Mouse (Mus musculus) c-Kit-positive CD71-negative TER-119-negative erythroid progenitor cells, embryonic 14.5 days (primary cell): ENCODE results near the gene Tigar.

ENCODE experiments used
- DNase-seq: peaks from one replicate; pipeline ENCODE4 v3.0.0-alpha.2; 2013; ENCODE audit warnings: low read depth

Tigar gene

DNA sequence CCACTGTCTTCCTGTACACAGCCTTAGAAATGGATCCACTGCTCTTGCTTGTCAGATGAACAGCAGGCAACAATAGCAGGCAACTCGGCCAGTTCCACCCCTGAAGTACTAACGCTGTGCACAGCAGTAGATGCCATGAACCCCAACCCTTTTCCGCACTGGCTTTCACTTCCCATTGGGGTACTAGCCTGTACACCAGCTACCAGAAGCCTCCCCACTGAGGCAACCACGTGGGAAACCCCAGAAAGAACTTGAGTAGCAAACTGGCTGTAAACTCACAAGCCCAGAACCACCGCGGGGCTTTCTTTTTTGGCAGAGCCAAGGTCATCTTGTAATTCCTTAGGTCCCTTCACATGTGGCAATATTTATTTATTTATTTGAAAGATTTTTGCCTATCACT, 27.5 kb downstream of the Tigar start:
- no peak for DNase-seq

DNA sequence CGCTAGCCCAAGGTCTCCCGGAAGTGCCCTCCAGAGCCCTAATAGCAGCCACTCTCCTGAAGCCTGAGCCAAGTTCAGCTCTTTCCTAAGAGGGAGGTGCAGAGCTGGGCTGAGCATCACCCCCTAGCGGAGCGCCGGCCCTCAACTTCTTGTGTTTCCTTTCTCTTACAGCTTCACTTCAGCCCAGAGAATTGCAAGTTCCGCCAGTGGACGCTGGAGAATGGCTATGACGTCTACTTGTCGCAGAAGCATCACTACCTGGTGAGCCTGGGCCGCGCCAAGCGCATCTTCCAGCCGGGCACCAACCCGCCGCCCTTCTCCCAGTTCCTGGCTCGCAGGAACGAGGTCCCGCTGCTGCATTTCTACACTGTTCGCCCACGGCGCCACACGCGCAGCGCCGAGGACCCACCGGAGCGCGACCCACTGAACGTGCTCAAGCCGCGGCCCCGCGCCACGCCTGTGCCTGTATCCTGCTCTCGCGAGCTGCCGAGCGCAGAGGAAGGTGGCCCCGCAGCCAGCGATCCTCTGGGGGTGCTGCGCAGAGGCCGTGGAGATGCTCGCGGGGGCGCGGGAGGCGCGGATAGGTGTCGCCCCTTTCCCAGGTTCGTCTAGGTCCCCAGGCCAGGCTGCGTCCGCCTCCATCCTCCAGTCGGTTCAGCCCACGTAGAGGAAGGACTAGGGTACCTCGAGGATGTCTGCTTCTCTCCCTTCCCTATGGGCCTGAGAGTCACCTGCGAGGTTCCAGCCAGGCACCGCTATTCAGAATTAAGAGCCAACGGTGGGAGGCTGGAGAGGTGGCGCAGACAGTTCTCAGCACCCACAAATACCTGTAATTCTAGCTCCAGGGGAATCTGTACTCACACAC, 29.3 kb downstream of the Tigar start:
- peak; percentile 26 for DNase-seq

DNA sequence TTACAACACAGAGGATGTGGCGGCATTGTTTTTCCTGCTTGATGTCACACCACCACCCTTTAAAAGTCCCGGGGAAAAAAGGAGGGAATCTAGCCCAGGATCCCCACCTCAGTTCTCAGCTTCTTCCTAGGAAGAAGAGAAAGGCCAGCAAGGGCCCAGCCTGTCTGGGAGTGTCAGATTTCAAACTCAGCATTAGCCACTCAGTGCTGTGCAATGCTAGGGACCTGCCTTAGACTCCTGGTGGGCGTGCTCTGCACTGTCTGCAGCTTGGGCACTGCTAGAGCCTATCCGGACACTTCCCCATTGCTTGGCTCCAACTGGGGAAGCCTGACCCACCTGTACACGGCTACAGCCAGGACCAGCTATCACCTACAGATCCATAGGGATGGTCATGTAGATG, 36.5 kb downstream of the Tigar start, which contains the start of gene Fgf23:
Gene Fgf23, plus strand, starts transcription at position 86 of the 400 bp plus-strand sequence.
- DNase-seq = no peak

DNA sequence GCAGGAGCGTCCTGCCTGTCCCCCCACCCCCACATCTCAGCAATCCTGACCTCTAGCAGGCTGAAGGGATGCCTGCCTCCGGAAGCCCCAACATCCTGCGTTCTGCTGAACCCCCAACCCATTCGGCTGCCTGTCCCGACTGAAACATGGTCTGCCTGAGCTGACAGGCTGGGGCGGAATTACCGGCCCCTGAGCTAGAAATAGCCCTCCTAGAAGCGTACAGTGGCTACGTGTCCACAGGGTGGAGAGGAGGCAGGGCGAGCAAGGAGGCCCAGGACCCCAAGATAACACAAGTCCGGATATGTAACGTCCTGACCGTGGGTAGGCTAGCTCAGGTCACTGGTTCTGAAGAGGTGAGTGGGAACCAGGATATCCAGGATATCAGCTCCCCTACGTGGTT, 44.5 kb downstream of the Tigar start:
- no peak for DNase-seq

DNA sequence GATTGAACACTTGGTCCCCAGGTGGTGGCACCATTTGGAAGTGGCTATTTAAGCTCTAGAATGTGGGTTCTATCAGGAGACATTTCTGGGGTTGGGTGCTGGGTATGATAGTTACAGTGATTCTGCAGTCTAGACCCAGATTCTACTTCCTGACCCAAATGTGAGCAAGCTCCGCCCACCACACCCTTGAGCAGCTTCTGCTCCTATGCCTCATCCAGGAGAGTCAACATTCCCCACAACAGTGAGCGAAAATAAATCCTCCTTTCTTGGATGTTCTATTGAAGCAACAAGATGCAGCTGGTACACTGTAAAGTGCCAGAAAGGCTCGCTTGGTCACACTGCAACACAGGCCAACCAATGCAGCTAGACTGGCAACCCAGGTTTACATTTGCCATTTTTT, 45.4 kb downstream of the Tigar start:
- DNase-seq = no peak

DNA sequence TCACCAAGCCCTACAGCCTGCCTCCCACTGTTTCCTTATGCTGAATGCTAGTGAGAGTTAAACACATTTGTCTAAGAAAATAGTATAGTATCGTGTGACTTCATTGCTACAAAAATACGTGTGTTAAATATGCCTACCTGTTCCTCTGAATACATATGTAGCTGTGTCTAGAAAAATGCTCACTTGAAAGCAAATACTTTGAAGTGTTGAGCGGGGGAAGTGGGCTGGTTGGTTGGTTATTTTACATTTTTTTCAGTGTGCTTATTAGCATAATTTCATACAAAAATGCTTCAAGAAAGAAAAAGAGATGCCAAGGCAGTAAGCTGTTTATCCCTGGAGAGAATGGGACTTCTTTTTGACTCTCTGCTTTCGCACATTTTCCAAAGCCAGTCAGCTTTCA, 49.4 kb downstream of the Tigar start:
- DNase-seq = no peak

DNA sequence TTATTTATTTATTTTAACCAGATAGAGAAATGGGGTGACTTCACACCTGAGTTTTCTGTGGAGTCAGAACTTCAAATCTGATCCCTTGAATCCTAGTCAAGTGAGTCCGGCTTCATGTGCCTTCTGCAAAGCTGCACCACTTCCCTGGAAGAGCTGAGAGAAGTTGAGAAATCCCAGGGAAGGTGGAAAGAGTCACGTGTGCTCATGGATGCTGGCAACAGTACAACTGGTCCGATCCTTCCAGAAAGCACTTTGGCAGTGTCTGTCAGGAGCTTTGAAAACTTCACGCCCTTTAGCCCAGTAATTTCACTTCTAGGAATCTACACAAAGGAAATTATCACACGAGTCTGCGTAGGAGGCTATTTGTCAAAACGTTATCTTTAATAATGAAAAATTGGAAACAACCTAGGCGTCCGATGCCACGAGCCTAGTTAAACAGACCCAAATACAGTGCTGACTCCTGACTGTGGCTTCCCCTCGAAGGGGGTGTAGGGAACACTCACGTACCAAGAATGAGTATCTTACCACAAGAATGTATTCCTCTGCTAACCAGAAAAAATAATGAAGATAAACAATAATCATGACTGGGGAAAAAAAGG, 52.3 kb downstream of the Tigar start:
- no peak for DNase-seq

DNA sequence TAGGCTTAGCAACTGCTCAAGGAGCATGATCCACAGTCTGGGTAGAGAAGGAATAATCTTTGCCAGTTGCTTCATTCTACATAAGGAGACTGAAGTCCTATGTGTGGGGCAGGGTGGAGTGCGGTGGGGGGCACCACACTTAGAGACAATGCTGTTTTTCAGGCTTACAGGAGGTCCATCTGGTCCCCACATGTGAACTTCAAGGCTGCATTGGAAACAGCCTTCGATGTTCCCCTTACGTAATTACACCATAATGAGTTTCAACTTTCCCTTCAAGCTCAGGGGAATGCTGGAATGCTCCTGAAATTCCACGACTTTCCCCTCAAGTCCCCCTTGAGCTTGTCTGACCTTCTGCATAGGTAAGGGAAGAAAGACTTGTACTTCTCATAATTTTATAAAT, 58.5 kb downstream of the Tigar start:
- DNase-seq = no peak

DNA sequence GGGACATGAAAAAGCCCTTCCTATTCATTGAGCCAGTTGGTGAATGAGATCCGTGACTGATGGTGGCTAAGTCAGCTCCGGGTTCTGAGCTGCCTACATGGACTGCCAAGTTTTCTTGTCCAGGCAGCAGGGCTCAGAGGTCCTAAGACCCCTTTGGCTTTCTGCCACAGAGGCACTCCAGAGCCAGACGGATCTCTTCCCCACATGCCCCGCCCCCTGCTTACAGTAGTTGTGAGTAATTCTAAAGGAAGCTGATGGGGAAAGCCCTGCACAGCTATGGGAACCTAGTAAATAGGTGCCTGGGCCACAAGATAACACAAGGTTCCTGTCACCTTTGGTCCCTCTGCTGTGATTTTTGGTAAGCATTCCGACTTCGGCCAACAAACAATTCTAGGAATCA, 64.4 kb downstream of the Tigar start:
- DNase-seq = no peak
